Mouse (Mus musculus) neural tube, embryonic 14.5 days (tissue): Measurements from ENCODE around the gene Rasl11a. TPM values are rescaled to one million over a fixed set of nuclear protein-coding genes. Genes with fewer than 3 reads are reported as not detected.
"Not testable (repeated sequence)": the region's sequence is repeated elsewhere in the genome, so short reads cannot be mapped to it uniquely, and the experiment has no call there.

Experiments
- ATAC-seq: fragments of 200-750 bp; cut with Nextera tagmentation; 2 replicates; pipeline ENCODE4 v1.8.0; 2017; ENCODE audit warnings: low read depth, mild to moderate bottlenecking, moderate TSS enrichment, moderate library complexity
- H3K27ac ChIP-seq: fragments of 300-500 bp; sonication (generic); 2 replicates; pipeline ENCODE4 v1.5.1; 2014; ENCODE audit warnings: low read depth, mild to moderate bottlenecking, control low read depth, low read length, moderate library complexity, mixed read lengths
- H3K27me3 ChIP-seq: fragments of 300-500 bp; sonication (generic); 2 replicates; pipeline ENCODE4 v1.6.1; 2014; ENCODE audit warnings: low read length; ENCODE audit not compliant: control insufficient read depth, insufficient read depth
- H3K36me3 ChIP-seq: fragments of 300-500 bp; sonication (generic); 2 replicates; pipeline ENCODE4 v1.6.1; 2014; ENCODE audit warnings: low read length, mixed read lengths; ENCODE audit not compliant: control insufficient read depth, insufficient read depth
- H3K4me1 ChIP-seq: fragments of 300-500 bp; sonication (generic); 2 replicates; pipeline ENCODE4 v1.6.1; 2014; ENCODE audit warnings: low read length; ENCODE audit not compliant: control insufficient read depth, insufficient read depth
- H3K4me2 ChIP-seq: fragments of 300-500 bp; sonication (generic); 2 replicates; pipeline ENCODE4 v1.6.1; 2014; ENCODE audit warnings: mild to moderate bottlenecking, low read depth, low read length, control low read depth
- H3K4me3 ChIP-seq: fragments of 300-500 bp; sonication (generic); 2 replicates; pipeline ENCODE4 v1.5.1; 2014; ENCODE audit warnings: low read depth, low read length, control low read depth, mixed read lengths
- H3K9ac ChIP-seq: fragments of 300-500 bp; sonication (generic); replicated peaks from 2 replicates; pipeline ENCODE4 v1.6.1; 2014; ENCODE audit warnings: low read depth, mild to moderate bottlenecking, control low read depth, low read length, mixed read lengths
- H3K9me3 ChIP-seq: fragments of 300-500 bp; sonication (generic); 2 replicates; pipeline ENCODE4 v1.6.1; 2016; ENCODE audit warnings: low read length; ENCODE audit not compliant: control insufficient read depth
- WGBS: fragments of 180-500 bp; shearing (Covaris S2); extraction: QIAGEN DNeasy Blood & Tissue Kit; methylation state at CpG from one replicate; pipeline ENCODE4 v1.1.7; 2014; 5-methylcytosine and 5-hydroxymethylcytosine counted together
- polyA plus RNA-seq: library from polyadenylated mRNA; unstranded; fragments of >200 nt; fragmentation: Nextera tagmentation; extraction: Ambion mirVana; gene quantifications from 2 replicates; pipeline ENCODE4 v1.2.1, GENCODE M21; 2014

Gene Rasl11a
- polyA plus RNA-seq, 1 experiment from 2014 or later: 9.1 TPM

DNA sequence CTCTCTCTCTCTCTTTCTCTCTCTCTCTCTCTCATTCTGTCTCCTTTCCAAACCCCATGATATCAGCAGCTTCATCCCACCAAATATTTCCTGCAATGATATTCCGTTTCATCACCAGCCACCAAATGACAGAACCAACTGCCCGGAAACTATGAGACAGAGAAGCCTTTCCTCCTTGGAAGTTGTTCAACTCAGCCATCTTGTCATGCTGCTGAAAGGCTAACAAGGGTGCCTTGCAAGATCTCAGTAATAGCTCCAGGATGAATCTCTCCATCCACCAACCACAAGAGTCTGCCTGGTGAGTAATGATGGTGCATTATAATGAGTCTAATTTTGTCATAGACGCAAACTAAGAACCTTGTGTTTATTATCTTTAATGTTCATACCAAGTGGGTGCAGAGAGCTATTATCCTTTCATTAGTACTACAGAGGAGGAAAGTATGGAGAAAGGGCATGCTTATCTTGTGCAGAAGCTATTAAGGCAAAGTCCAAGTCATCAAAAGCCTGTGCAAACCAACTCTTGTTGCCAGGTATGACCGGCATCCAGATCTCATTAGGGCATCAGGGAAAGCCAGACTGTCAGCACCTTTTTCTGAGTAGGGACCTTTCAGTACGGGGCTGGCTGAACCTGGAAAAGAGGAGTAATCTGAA lies 28.2 kb downstream of the Rasl11a start:
- 90% methylated on average over 5 of the region's 5 CpGs for WGBS
- no peak overlapping the region for H3K27ac ChIP-seq
- no peaks in the 10 kb centered on the region for H3K4me1 ChIP-seq
- ATAC-seq: no peak
- H3K27me3 ChIP-seq: no peaks in the 10 kb centered on the region
- no peaks in the 10 kb centered on the region for H3K9me3 ChIP-seq
- H3K36me3 ChIP-seq: no peaks in the 10 kb centered on the region
- no peak overlapping the region for H3K4me2 ChIP-seq
- H3K9ac ChIP-seq: no peak overlapping the region
- H3K4me3 ChIP-seq: no peak overlapping the region

- H3K27me3 ChIP-seq: no peaks in the 10 kb centered on the region
- H3K4me1 ChIP-seq: no peaks in the 10 kb centered on the region
- no peaks in the 10 kb centered on the region for H3K36me3 ChIP-seq
- H3K4me3 ChIP-seq: no peak overlapping the region
- H3K9ac ChIP-seq: no peak overlapping the region
- ATAC-seq: no peak
- no peak overlapping the region for H3K27ac ChIP-seq
- H3K9me3 ChIP-seq: no peaks in the 10 kb centered on the region
- 80% methylated on average over 2 of the region's 2 CpGs for WGBS
- no peak overlapping the region for H3K4me2 ChIP-seq
These were observed 31.2 kb downstream of the Rasl11a start for GRCm38 (mm10) chr5:146876024-146876423.

GRCm38 (mm10) chr5:146877882-146878281 lies 33.0 kb downstream of the Rasl11a start:
- not testable (repeated sequence) for ATAC-seq, H3K9me3 ChIP-seq, H3K4me2 ChIP-seq, H3K27ac ChIP-seq, H3K27me3 ChIP-seq, H3K36me3 ChIP-seq, H3K4me3 ChIP-seq, H3K4me1 ChIP-seq, H3K9ac ChIP-seq
- WGBS: 79% methylated on average over 5 of the region's 6 CpGs

- WGBS: 93% methylated on average over 6 of the region's 6 CpGs
- ATAC-seq: no peak
- Histone ChIP-seq H3K4me1 (no peaks in the 10 kb centered on the region), H3K27me3 (no peaks in the 10 kb centered on the region), H3K4me2 (no peak overlapping the region), H3K9me3 (no peaks in the 10 kb centered on the region), H3K27ac (no peak overlapping the region), H3K4me3 (no peak overlapping the region), H3K9ac (no peak overlapping the region), H3K36me3 (no peaks in the 10 kb centered on the region)
These were observed 37.4 kb downstream of the Rasl11a start for GRCm38 (mm10) chr5:146882261-146882660.

DNA sequence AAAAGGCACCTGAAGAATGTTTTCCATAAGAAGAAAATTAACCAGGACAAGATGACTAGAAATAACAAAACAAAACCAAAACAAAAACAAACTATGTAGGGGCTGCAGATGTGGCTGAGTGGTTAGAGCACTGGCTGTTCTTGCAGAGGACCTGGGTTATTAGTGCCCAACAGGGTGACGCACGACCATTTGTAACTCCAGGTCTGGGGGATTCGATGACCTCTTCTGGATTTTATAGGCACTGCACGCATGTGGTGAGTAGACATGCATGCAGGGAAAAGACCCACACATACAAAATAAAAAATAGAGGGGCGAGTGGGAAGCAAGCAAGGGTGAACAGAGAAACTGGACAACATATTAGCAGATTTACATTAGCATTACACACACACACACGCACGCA lies 38.2 kb downstream of the Rasl11a start:
- no peak for ATAC-seq

GRCm38 (mm10) chr5:146883486-146884272 lies 38.8 kb downstream of the Rasl11a start:
- no peaks in the 10 kb centered on the region for H3K9me3 ChIP-seq
- H3K4me3 ChIP-seq: no peak overlapping the region
- no peak overlapping the region for H3K9ac ChIP-seq
- no peaks in the 10 kb centered on the region for H3K27me3 ChIP-seq
- no peaks in the 10 kb centered on the region for H3K36me3 ChIP-seq
- WGBS: 86% methylated on average over 15 of the region's 15 CpGs
- H3K4me1 ChIP-seq: no peaks in the 10 kb centered on the region
- ATAC-seq: no peak
- H3K27ac ChIP-seq: no peak overlapping the region
- H3K4me2 ChIP-seq: no peak overlapping the region

More for the DNA sequence above, 38.2 kb downstream of the Rasl11a start:
- H3K4me3 ChIP-seq: no peak overlapping the region
- no peaks in the 10 kb centered on the region for H3K9me3 ChIP-seq
- no peaks in the 10 kb centered on the region for H3K4me1 ChIP-seq
- H3K9ac ChIP-seq: no peak overlapping the region
- 80% methylated on average over 7 of the region's 7 CpGs for WGBS
- H3K27ac ChIP-seq: no peak overlapping the region
- H3K27me3 ChIP-seq: no peaks in the 10 kb centered on the region
- H3K36me3 ChIP-seq: no peaks in the 10 kb centered on the region
- no peak overlapping the region for H3K4me2 ChIP-seq

DNA sequence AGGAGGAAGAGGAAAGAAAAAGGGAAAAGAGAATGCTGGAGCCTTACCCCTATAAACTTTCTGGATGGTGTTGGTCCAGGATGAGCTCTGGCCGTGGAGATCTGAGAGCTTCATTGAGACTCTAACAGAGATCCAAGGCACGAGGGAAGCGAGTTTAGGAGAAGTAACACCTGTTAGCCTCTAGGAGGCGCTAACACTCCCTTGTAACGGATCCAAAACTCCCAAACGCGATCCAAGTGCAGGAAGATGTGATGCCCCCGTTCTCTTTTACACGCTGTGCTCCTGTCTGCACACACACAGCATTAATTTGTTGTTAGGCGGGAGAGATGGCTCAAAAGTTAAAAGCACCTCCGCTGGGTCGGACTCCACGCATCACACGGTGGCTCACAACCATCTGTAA lies 46.3 kb downstream of the Rasl11a start:
- H3K4me2 ChIP-seq: no peak overlapping the region
- no peak for ATAC-seq
- no peak overlapping the region for H3K27ac ChIP-seq
- no peaks in the 10 kb centered on the region for H3K36me3 ChIP-seq
- H3K27me3 ChIP-seq: no peaks in the 10 kb centered on the region
- WGBS: 15% methylated on average over 14 of the region's 14 CpGs
- H3K9ac ChIP-seq: no peak overlapping the region
- H3K4me1 ChIP-seq: no peaks in the 10 kb centered on the region
- no peak overlapping the region for H3K4me3 ChIP-seq
- no peaks in the 10 kb centered on the region for H3K9me3 ChIP-seq

DNA sequence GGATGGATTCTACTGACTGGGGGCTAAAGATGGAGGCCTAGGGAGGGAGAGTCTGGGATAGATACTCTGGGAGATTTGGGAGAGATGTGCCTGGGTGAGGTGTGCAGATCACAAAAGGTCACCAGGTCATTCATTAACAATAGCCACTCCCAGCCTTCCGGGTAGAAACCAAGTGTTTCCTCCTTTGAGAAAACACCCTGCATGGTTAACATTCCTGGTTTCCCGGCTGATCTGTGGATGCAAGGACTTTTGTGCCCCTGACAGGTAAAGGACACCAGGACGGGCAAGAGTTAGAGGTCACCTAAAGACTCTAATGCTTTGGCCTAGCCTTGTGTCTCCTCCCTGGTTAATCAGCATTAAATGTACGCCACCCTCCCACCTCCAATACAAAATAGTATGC lies 48.0 kb downstream of the Rasl11a start:
- 93% methylated on average over 4 of the region's 4 CpGs for WGBS
- Histone ChIP-seq H3K4me3 (no peak overlapping the region), H3K9ac (no peak overlapping the region), H3K4me1 (no peaks in the 10 kb centered on the region), H3K27ac (no peak overlapping the region), H3K4me2 (no peak overlapping the region), H3K27me3 (no peaks in the 10 kb centered on the region), H3K36me3 (no peaks in the 10 kb centered on the region), H3K9me3 (no peaks in the 10 kb centered on the region)
- ATAC-seq: no peak

- Histone ChIP-seq H3K27me3 (no peaks in the 10 kb centered on the region), H3K4me2 (no peak overlapping the region), H3K27ac (no peak overlapping the region), H3K9me3 (no peaks in the 10 kb centered on the region), H3K36me3 (no peaks in the 10 kb centered on the region), H3K4me3 (no peak overlapping the region), H3K9ac (no peak overlapping the region), H3K4me1 (no peaks in the 10 kb centered on the region)
- WGBS: 86% methylated on average over 11 of the region's 11 CpGs
- no peak for ATAC-seq
These were observed 48.8 kb downstream of the Rasl11a start for GRCm38 (mm10) chr5:146893478-146894182.
